ENCODE assay signal across 9 mouse cellular contexts in genomic region chr17:47089769-47090168, GRCm38 (mm10).
DNase-seq lines count a peak whose midpoint lies in the region; TF ChIP-seq lines count a peak whose summit lies in the region.
"Had no signal": no experiment of that assay in that cellular context is flagged by ENCODE, and none has a peak within 500 bp of the region (broad histone marks: within the 10 kb centered on the region; RNA-seq: fewer than 3 reads in every experiment).

No protein-coding gene starts in this region.

- no peaks in the 10 kb centered on the region; the same call in 1 of the 2 replicates for H3K27me3 ChIP-seq in E14TG2a.4 (ENCODE audit: insufficient read depth, low read length)
- H3K27me3 ChIP-seq in forebrain, embryonic 10.5 days (ENCODE audit: poor library complexity, severe bottlenecking): no peaks in the 10 kb centered on the region
- H3K27me3 ChIP-seq: midbrain, embryonic 12.5 days had no signal

- no peaks in the 10 kb centered on the region for H3K4me1 ChIP-seq in E14TG2a.4 (replicated peaks; ENCODE audit: low read depth, low read length)
- no peaks in the 10 kb centered on the region for H3K4me1 ChIP-seq in forebrain, embryonic 10.5 days
- H3K4me1 ChIP-seq: midbrain, embryonic 12.5 days had no signal

- DNase-seq in kidney, adult 9 months: peak; percentile 57
- no peak for DNase-seq in kidney, adult 11 months
- DNase-seq in heart, postnatal 36 days: peak; percentile 25 to 60
- DNase-seq in natural killer cell, adult 2 months (ENCODE audit: low spot score in 2 of 2): peak; percentile 10 to 29
- no peak for DNase-seq in forebrain, embryonic 10.5 days (ENCODE audit: extremely low spot score, low spot score)
- no peak for DNase-seq in cerebellum, adult 9-10 months
- DNase-seq: cerebellum, postnatal 14 days had no signal

- H3K27ac ChIP-seq in forebrain, embryonic 10.5 days: no peak overlapping the region
- H3K27ac ChIP-seq: midbrain, embryonic 12.5 days had no signal

- H3K4me3 ChIP-seq in E14TG2a.4 (replicated peaks; ENCODE audit: low read length): no peak overlapping the region
- no peak overlapping the region for H3K4me3 ChIP-seq in forebrain, embryonic 10.5 days
- H3K4me3 ChIP-seq: midbrain, embryonic 12.5 days had no signal

- peak; percentile 31; the same call in 1 of the 2 replicates for TF ChIP-seq CTCF in E14TG2a.4 (conservative IDR thresholded peaks at IDR 0.05; ENCODE audit: low read length)

- 84% methylated on average over 3 of the region's 3 CpGs for WGBS in forebrain, embryonic 10.5 days

- H3K36me3 ChIP-seq in E14TG2a.4 (ENCODE audit: insufficient read depth, low read length): no peaks in the 10 kb centered on the region
- no peaks in the 10 kb centered on the region for H3K36me3 ChIP-seq in forebrain, embryonic 10.5 days (replicated peaks)
- H3K36me3 ChIP-seq: midbrain, embryonic 12.5 days had no signal

- intact Hi-C loops in heart, postnatal 36 days (cut with DNase I): no loop called here

- H3K9me3 ChIP-seq in E14TG2a.4 (ENCODE audit: low read length): peaks cover 64% of the 10 kb centered on the region
- H3K9me3 ChIP-seq in forebrain, embryonic 10.5 days: peaks cover 29% of the 10 kb centered on the region; the same call in 1 of the 2 replicates

Comparison
In these comparisons a context has a peak if more than half of its experiments do, and no peak if none do; other contexts are left out.
1. DNase-seq: peak in kidney, adult 9 months (single experiment), heart, postnatal 36 days (2 of 2) and natural killer cell, adult 2 months (2 of 2); none in kidney, adult 11 months (single experiment), forebrain, embryonic 10.5 days (single experiment) and cerebellum, adult 9-10 months (single experiment).